Mouse (Mus musculus) intestine, embryonic 16.5 days (tissue): ENCODE measurements at regions not wholly inside any gene's neighbourhood (a gene's known extent, or its start where the extent isn't known, plus 50 kb on each side); places are given as distances from the start of the nearest gene placed in this dataset.

Experiments used
- ATAC-seq: fragments of 200-750 bp; cut with Nextera tagmentation; 2 replicates; pipeline ENCODE4 v1.8.0; 2017; ENCODE audit warnings: moderate TSS enrichment, moderate library complexity
- H3K27ac ChIP-seq: fragments of 300-500 bp; sonication (generic); 2 replicates; pipeline ENCODE4 v1.5.1; 2014; ENCODE audit warnings: mild to moderate bottlenecking, low read length
- H3K27me3 ChIP-seq: fragments of 300-500 bp; sonication (generic); replicated peaks from 2 replicates; pipeline ENCODE4 v1.6.1; 2014; ENCODE audit warnings: low read length, control low read depth, mixed read lengths; ENCODE audit not compliant: control insufficient read depth, insufficient read depth
- H3K36me3 ChIP-seq: fragments of 300-500 bp; sonication (generic); 2 replicates; pipeline ENCODE4 v1.6.1; 2014; ENCODE audit warnings: low read length, control low read depth; ENCODE audit not compliant: control insufficient read depth, insufficient read depth
- H3K4me1 ChIP-seq: fragments of 300-500 bp; sonication (generic); 2 replicates; pipeline ENCODE4 v1.6.1; 2014; ENCODE audit warnings: low read length, control low read depth, mixed read lengths; ENCODE audit not compliant: control insufficient read depth, insufficient read depth
- H3K4me2 ChIP-seq: fragments of 300-500 bp; sonication (generic); 2 replicates; pipeline ENCODE4 v1.6.1; 2014; ENCODE audit warnings: low read depth, low read length, control low read depth
- H3K4me3 ChIP-seq: fragments of 300-500 bp; sonication (generic); 2 replicates; pipeline ENCODE4 v1.5.1; 2014; ENCODE audit warnings: mild to moderate bottlenecking, low read length
- H3K9ac ChIP-seq: fragments of 300-500 bp; sonication (generic); 2 replicates; pipeline ENCODE4 v1.6.1; 2014; ENCODE audit warnings: low read depth, low read length
- H3K9me3 ChIP-seq: fragments of 300-500 bp; sonication (generic); 2 replicates; pipeline ENCODE4 v1.6.1; 2016; ENCODE audit warnings: low read length, control low read depth; ENCODE audit not compliant: control insufficient read depth
- WGBS: fragments of 180-500 bp; shearing (Covaris S2); extraction: QIAGEN DNeasy Blood & Tissue Kit; methylation state at CpG from one replicate; pipeline ENCODE4 v1.1.7; 2014; 5-methylcytosine and 5-hydroxymethylcytosine counted together

DNA sequence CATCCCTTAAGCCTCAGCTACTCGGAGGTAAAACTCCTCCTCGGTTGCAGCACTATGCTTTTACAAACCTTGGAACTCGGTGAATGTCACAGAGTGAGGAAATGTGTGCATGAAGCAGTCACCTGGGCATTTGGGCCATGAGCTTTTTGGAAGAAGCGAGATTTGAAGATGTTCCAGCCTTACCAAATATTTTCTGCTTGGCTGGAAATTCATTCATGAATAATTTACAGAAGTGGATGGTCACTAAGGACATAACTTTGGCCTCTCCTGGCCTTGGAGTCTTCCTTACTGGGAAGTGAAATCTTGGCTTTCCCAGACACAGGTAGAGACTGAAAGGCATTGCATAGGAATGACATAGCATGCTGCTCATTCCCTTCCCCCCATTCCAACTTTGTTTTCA, 487.6 kb upstream of the Gm765 start:
- WGBS: 58% methylated on average over 4 of the region's 4 CpGs
- no peak overlapping the region for H3K9ac ChIP-seq
- no peaks in the 10 kb centered on the region for H3K36me3 ChIP-seq
- ATAC-seq: no peak
- no peak overlapping the region for H3K4me2 ChIP-seq
- no peaks in the 10 kb centered on the region for H3K9me3 ChIP-seq
- no peaks in the 10 kb centered on the region for H3K27me3 ChIP-seq
- no peaks in the 10 kb centered on the region for H3K4me1 ChIP-seq
- H3K27ac ChIP-seq: no peak overlapping the region
- no peak overlapping the region for H3K4me3 ChIP-seq

DNA sequence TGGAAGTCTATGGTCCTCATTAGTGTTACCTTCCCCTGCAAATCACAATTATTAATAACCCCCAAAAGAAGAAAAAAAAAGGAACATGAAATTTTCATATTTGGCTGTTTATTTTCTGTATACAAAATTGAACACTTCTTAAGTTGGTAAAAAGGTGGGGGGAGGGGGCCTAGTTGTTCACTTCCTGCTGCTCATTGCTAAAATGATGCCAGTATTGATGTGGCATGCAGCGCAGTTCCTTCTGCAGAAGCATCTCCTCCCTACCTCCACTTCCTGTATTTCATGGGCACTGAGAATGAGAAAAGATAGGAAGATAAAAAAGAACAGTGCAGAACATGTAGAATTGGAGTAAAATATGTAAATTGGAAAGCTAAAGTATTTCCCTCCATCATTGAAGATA, 465.5 kb upstream of the Gm765 start:
- H3K4me1 ChIP-seq: no peaks in the 10 kb centered on the region; the same call in 1 of the 2 replicates

DNA sequence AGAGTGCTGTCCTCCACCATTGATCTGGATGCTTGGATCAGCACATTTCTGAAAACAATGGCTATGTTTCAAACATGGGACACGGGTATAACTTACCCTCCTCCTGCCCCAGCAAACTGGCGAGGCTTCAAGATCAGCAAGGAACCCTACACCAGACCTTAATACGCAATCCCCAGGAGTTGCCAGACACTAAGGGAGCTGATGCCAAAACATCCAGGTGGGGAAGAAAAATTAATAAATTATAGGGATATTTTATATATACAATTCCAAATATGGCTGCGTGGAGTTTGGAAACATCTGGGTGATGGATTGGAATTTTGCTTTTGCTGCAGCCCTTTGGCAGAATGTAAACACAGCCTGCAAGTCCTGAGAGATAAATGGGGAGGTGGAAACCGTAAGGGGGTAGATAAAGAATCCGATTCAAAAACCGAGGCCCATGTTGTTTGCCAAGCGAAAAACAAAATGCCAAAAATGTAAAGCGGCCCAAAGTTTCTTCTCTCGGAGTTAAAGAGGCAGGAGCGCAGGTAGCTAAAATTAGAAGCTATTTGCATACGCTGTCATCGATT, 460.9 kb upstream of the Gm765 start:
- ATAC-seq: no peak; the same call in 1 of the 2 replicates
- Histone ChIP-seq H3K4me2 (no peak overlapping the region), H3K4me3 (no peak overlapping the region), H3K4me1 (no peaks in the 10 kb centered on the region; the same call in 1 of the 2 replicates), H3K36me3 (no peaks in the 10 kb centered on the region), H3K9ac (no peak overlapping the region), H3K9me3 (no peaks in the 10 kb centered on the region), H3K27ac (no peak overlapping the region), H3K27me3 (no peaks in the 10 kb centered on the region)
- WGBS: 48% methylated on average over 13 of the region's 13 CpGs

More for the DNA sequence above, 465.5 kb upstream of the Gm765 start:
- H3K36me3 ChIP-seq: no peaks in the 10 kb centered on the region
- no peak overlapping the region for H3K9ac ChIP-seq
- no peaks in the 10 kb centered on the region for H3K9me3 ChIP-seq
- no peak overlapping the region for H3K4me2 ChIP-seq
- 88% methylated on average over 1 of the region's 1 CpGs for WGBS
- no peak overlapping the region for H3K4me3 ChIP-seq
- H3K27ac ChIP-seq: no peak overlapping the region
- no peaks in the 10 kb centered on the region for H3K27me3 ChIP-seq
- ATAC-seq: no peak

DNA sequence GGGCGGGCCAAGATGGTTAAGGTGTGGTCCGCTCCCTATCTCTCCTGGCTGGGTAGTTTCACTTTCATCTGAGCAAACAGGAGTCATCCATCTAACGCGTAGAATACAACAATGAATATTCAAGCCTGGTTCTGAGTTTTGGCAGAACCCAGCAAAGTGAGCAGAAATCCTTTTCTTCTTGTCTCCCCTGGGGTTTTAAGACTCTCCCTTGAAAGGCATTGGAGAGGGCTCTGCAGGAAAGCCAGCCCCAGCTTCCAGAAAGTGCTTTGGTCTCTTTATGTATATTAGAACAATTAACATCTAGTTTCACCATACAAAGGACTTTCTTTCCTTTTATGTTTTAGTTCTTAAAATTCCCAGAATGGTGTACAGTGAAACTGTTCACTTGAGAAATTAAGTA, 458.5 kb upstream of the Gm765 start:
- H3K4me1 ChIP-seq: no peaks in the 10 kb centered on the region; the same call in 1 of the 2 replicates
- H3K4me2 ChIP-seq: no peak overlapping the region
- H3K9me3 ChIP-seq: no peaks in the 10 kb centered on the region
- no peaks in the 10 kb centered on the region for H3K27me3 ChIP-seq
- H3K4me3 ChIP-seq: no peak overlapping the region
- no peak for ATAC-seq
- no peak overlapping the region for H3K9ac ChIP-seq
- 55% methylated on average over 4 of the region's 4 CpGs for WGBS
- H3K36me3 ChIP-seq: no peaks in the 10 kb centered on the region
- no peak overlapping the region for H3K27ac ChIP-seq

DNA sequence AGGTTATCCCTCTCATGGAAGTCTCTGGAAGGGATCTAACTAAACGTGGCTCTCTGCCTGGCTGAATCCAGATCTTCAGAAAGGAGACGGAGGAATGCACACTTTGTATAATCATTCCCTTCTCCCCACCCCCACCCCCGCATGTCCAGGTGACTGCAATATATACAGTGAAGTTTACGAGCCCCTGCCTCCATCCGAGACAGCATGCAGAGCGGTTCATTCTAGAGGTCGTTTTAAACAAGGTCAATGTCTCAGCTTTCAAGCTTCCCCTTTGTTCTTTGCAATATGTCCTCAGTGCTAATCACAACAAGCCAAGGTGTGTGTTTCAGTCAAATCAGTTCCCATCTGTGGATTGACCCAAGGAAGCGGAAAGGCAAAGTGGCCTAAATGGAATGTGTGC, 457.5 kb upstream of the Gm765 start:
- no peaks in the 10 kb centered on the region for H3K9me3 ChIP-seq
- 59% methylated on average over 8 of the region's 8 CpGs for WGBS
- H3K27me3 ChIP-seq: no peaks in the 10 kb centered on the region
- no peaks in the 10 kb centered on the region; the same call in 1 of the 2 replicates for H3K4me1 ChIP-seq
- no peak overlapping the region for H3K27ac ChIP-seq
- H3K4me2 ChIP-seq: no peak overlapping the region
- no peaks in the 10 kb centered on the region for H3K36me3 ChIP-seq
- no peak overlapping the region for H3K9ac ChIP-seq
- no peak overlapping the region for H3K4me3 ChIP-seq
- ATAC-seq: no peak

DNA sequence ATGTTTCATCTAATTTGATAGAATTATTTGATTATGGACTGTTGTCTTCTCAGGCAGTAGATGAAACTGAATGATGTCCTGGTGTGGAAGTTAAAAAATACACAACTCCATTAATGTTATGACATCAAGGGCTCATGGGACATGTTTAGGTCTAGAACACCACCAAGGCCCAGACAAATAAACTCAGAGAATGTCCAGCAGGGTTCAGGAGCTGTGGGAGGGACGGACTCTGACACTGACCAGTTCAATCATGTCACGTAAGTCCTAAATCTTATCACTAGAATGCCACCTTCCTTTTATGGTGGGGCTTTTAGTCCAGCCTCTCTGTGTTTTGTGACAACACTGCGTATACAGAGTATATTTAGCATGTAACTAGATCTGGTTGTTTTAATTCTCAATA, 455.2 kb upstream of the Gm765 start:
- WGBS: 66% methylated on average over 3 of the region's 3 CpGs
- Histone ChIP-seq H3K27me3 (no peaks in the 10 kb centered on the region), H3K27ac (no peak overlapping the region), H3K9ac (no peak overlapping the region), H3K4me2 (no peak overlapping the region), H3K9me3 (no peaks in the 10 kb centered on the region), H3K36me3 (no peaks in the 10 kb centered on the region), H3K4me3 (no peak overlapping the region), H3K4me1 (no peaks in the 10 kb centered on the region)
- no peak for ATAC-seq

DNA sequence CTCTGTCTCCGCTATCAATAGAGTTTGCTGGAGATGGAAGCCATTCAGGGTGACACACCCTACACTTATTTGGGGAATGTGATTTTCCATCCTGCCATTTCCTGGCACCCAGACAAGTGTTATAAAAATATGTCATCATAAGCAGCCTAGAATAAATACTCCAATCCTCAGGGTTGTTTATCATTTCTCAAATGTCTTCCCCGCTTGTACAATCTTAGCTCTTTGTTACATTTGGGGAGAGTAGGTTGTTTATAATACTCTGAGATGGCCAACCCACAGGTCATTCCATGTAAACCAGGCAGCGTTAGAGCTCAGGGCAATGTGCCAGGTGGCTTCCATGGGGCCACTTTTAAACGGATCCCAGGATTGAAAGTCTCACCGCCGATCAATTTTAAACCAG, 454.8 kb upstream of the Gm765 start:
- H3K4me2 ChIP-seq: no peak overlapping the region
- WGBS: 42% methylated on average over 6 of the region's 6 CpGs

DNA sequence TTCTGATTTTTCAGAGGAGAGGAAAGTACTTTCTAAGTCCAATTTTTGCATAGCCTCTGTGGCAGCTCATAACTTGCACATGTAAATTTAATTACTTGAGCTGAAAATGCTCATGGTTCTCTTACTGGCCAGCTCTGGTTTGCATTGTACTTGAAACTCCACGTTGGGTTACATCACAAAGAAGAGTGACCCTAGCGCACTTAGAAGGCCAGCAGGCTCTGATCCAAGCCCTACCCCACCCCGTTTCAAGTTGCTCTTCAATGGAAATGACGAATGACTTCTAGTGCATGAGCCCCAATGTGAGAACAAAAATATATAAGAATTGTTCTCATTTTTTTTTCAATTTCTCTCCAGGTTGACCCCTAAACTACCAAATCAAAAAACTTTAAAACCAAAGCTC, 454.1 kb upstream of the Gm765 start:
- ATAC-seq: no peak
- Histone ChIP-seq H3K9ac (no peak overlapping the region), H3K27me3 (no peaks in the 10 kb centered on the region), H3K4me2 (no peak overlapping the region), H3K9me3 (no peaks in the 10 kb centered on the region), H3K4me1 (no peaks in the 10 kb centered on the region), H3K27ac (no peak overlapping the region), H3K36me3 (no peaks in the 10 kb centered on the region), H3K4me3 (no peak overlapping the region)
- WGBS: 51% methylated on average over 4 of the region's 4 CpGs

More for the DNA sequence above, 454.8 kb upstream of the Gm765 start:
- Histone ChIP-seq H3K36me3 (no peaks in the 10 kb centered on the region), H3K4me3 (no peak overlapping the region), H3K9me3 (no peaks in the 10 kb centered on the region), H3K4me1 (no peaks in the 10 kb centered on the region), H3K27me3 (no peaks in the 10 kb centered on the region), H3K27ac (no peak overlapping the region), H3K9ac (no peak overlapping the region)
- peak; percentile 52 for ATAC-seq

DNA sequence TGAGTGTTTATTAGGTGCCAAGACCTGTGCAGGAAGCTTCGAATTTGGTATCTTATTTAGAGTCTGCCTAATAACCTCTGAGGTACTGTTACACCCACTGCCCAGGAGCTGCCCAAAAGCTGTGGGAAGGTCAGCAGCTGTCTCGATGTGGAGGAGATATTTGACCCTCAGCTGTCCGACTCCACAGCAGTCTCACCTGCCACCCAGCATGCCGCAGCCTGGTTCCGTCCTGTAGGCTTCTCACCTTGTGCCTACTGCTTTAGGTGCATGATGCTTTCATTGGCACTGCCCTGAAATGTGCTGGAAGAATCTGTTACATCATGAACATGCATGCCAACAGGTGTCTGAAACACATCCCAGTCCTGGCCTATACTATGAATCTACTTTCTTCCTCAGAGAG, 444.9 kb upstream of the Gm765 start:
- Histone ChIP-seq H3K4me1 (no peaks in the 10 kb centered on the region), H3K4me3 (no peak overlapping the region), H3K9ac (no peak overlapping the region), H3K27me3 (no peaks in the 10 kb centered on the region), H3K36me3 (no peaks in the 10 kb centered on the region), H3K27ac (no peak overlapping the region), H3K4me2 (no peak overlapping the region), H3K9me3 (no peaks in the 10 kb centered on the region)
- 85% methylated on average over 5 of the region's 5 CpGs for WGBS
- ATAC-seq: no peak

DNA sequence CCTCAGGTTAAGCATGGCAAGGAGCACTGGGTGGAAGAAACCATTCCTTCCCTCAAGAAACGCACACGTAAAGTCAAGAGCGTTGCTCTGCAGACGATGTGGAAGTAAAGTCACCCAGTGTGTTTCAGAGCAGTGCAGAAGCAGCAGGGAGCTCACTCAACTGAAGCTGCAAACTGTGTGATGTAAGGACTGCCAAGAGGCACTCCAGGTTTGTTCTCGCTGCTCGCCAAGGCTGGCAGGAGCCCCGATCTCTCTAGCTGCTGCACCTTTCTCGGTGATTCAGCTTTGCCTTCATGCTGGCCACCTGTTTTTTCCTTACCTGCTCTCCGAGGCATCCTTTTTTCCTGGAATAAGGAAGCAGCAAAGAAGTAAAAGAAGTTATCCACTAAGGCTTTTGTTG, 439.5 kb upstream of the Gm765 start:
- H3K4me2 ChIP-seq: no peak overlapping the region
- WGBS: 83% methylated on average over 9 of the region's 9 CpGs
- ATAC-seq: no peak

More for the DNA sequence above, 439.5 kb upstream of the Gm765 start:
- Histone ChIP-seq H3K9ac (no peak overlapping the region), H3K27ac (no peak overlapping the region), H3K4me3 (no peak overlapping the region), H3K9me3 (no peaks in the 10 kb centered on the region), H3K27me3 (no peaks in the 10 kb centered on the region), H3K4me1 (no peaks in the 10 kb centered on the region), H3K36me3 (no peaks in the 10 kb centered on the region)
